Mouse (Mus musculus): ENCODE results near the gene Bag3.

Bag3 gene

DNA sequence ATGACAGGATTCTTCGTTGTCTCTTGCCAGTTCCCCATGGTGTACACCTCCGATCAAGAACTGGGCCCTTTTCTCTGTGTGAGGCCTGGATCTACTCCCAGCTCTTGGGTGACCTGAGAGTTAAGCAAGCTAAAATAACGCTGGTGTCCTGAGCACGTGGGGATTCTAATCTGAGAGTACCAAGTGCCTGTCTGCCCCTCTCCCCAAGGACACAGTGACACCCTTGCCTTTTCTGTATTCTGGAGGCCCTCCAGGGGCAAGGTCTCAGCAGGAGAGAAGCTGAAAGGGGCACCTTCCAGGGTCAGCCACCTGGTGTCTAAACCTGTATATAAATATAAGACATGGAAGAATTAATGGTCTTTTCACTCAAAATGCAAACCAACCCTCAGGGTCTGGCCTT is 14.3 kb downstream of the Bag3 start:
- 72% methylated on average over 4 of the region's 4 CpGs for WGBS

- 66% methylated on average over 4 of the region's 4 CpGs for WGBS
Observed at GRCm38 (mm10) chr7:128538196-128538595, 14.8 kb downstream of the Bag3 start.

- WGBS, result 75% methylated on average over 5 of the region's 5 CpGs
Observed at GRCm38 (mm10) chr7:128538769-128539168, 15.4 kb downstream of the Bag3 start.

DNA sequence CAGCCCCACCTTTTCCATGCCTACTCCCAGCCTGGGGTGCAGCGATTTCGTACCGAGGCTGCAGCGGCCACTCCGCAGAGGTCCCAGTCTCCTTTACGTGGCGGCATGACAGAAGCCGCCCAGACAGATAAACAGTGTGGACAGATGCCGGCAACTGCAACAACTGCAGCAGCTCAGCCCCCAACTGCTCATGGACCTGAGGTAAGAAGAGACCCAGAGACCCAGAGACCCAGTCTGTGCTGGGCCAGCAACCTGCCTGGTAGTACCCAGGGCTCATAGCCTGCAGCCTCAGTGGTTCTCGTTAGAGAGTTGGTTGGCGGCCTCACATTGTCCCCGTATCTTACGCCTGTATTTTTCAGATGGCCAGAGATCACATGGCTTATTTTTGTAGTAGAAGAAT is 16.7 kb downstream of the Bag3 start:
- WGBS, result 97% methylated on average over 13 of the region's 13 CpGs

GRCm38 (mm10) chr7:128540734-128541133 is 17.3 kb downstream of the Bag3 start:
- 81% methylated on average over 16 of the region's 16 CpGs for WGBS

- WGBS, result 50% methylated on average over 9 of the region's 9 CpGs
Observed at GRCm38 (mm10) chr7:128541186-128541585, 17.8 kb downstream of the Bag3 start.

- 92% methylated on average over 17 of the region's 17 CpGs for WGBS
Observed at GRCm38 (mm10) chr7:128541771-128542170, 18.4 kb downstream of the Bag3 start.

DNA sequence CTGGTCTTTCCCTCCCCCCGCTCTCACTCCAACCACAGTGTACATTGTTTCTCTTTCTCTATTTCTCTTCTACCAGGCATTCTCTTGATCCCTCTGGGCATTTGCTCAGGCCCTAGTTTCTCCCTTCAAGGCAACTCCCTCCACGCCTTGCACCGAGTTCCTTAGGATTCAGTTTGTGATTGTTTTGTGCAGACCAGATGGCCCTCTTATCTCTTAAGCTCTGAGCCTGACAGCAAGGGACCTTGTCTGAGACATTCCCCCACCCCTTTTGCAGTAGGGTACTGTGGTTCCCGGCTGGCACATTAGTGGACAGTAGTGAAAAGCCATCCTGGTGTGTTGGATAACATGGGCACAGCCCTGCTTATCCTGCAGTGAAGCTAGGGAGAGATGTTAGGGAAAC is 19.1 kb downstream of the Bag3 start:
- WGBS, result 89% methylated on average over 4 of the region's 4 CpGs

DNA sequence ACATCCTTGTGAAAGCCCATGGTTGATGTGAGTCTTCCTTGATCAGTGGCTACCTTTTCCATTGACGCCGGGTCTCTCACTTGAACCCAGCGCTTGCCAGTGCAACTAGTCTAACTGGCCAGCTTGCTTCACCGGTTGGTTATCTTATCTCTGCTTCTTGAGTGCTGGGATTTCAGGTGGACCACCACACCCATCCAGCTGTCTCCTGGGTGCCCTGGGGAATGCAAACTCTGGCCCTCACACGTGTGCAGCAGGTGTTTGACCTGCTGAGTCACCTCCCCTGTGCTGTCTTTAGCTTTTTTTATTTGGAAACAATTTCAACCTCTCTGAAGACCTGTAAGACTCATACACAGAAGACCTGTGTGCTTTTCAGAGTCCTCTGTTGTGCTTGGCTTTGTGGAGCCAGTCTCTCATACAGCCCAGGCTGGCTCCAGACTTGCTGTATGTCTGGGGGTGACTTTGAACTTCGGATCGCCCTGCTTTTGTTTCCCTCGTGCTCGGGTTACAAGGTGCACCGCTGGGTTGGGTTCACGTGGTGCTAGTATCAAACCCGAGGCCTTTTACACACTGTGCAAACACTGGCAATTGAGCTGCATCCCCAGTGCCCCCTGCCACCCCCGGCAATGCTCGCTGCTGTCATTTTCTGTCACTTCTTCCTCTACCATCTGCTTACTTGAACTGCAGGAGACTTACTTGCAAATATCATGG is 19.9 kb downstream of the Bag3 start:
- WGBS, result 90% methylated on average over 14 of the region's 14 CpGs

- 88% methylated on average over 3 of the region's 3 CpGs for WGBS
Observed at GRCm38 (mm10) chr7:128543961-128544360, 20.5 kb downstream of the Bag3 start.

DNA sequence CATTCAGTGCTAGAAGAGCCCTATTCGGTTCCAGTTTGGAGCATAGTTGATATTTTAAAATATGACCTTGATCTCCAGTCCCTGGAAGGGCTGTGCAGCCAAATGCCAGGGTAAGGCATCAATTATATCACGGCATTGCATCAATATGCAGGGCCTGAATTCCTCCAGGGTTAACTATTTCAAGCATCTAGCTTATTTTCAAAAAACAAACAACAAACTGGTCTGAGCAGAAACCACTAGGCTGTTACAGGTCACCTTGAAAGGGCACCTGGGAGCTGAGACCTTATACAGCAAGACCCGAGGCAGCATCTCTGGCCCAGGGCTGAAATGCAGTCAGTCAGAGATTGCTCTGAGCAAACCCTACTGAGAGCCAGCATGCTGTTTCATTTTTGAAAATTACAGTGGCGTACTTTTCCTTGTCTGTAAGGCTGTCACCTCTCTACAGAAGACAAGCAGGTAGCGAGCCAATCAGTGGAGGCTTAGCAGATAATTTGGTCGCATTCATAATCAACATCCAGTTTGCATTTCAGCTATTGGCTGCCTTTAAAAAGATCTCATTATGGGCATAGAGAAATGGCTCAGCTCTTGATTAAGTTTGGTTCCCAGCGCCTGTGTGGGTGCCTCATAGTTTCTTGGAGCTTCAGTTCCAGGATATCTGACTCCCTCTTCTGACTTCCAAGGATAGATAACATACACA is 21.3 kb downstream of the Bag3 start:
- 87% methylated on average over 7 of the region's 7 CpGs for WGBS

GRCm38 (mm10) chr7:128546031-128546430 is 22.6 kb downstream of the Bag3 start:
- over 99% methylated on average over 8 of the region's 8 CpGs for WGBS

- 55% methylated on average over 4 of the region's 4 CpGs for WGBS
Observed at GRCm38 (mm10) chr7:128549137-128549536, 25.7 kb downstream of the Bag3 start.

- WGBS, result 7% methylated on average over 1 of the region's 1 CpGs
Observed at GRCm38 (mm10) chr7:128550328-128551086, 27.1 kb downstream of the Bag3 start.

- WGBS, result 28% methylated on average over 3 of the region's 3 CpGs
Observed at GRCm38 (mm10) chr7:128551087-128551457, 27.7 kb downstream of the Bag3 start.

DNA sequence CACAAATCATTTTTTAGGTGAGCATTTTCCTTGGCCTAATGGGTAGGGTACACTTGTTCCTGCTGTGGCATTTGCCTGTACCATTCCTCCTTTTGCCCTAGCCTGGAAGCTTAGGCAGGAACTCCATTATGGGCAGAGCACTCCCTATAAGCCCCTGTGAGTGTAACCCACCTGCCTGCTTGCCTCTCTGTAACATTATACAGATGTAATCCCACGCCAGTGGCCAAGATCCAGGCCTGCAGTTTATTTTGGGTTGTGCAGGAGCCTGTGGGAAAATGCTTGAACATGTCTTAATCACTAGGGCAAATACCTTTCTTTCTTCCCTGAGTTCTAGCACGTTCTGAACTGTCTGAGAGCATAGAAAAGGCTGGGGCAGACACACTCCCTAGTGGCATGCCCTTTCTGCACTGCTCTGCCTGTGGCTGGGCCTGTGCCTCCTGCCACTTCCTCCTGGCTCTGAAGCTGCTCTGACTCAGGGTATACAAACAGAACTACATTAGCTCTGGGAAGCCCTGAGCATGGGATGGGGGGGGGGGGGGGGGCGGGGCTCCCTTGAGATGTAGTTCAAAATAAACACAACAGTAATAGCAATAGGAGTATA is 29.8 kb downstream of the Bag3 start:
- 42% methylated on average over 3 of the region's 3 CpGs for WGBS

DNA sequence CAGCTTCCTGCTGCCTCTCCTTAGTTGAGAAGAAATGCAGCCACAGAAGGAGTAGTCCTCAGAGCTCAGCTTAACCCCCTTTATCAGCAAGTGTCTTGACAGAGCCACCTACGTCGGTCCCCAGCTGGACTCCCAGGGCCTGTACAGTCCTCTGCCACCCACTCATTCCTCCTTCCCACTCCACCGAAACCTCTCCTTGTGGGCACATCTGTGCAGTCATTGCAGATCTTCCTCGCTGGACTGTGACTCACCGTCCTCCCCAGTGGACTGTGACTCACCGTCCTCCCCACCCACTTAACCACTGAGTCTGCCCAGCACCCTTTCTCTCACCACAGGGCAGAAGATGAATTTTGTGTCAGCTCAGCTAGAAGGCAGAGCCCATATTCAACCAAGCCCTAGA is 31.1 kb downstream of the Bag3 start:
- WGBS, result 58% methylated on average over 6 of the region's 6 CpGs

- 87% methylated on average over 5 of the region's 5 CpGs for WGBS
Observed at GRCm38 (mm10) chr7:128555141-128555750, 31.8 kb downstream of the Bag3 start.

DNA sequence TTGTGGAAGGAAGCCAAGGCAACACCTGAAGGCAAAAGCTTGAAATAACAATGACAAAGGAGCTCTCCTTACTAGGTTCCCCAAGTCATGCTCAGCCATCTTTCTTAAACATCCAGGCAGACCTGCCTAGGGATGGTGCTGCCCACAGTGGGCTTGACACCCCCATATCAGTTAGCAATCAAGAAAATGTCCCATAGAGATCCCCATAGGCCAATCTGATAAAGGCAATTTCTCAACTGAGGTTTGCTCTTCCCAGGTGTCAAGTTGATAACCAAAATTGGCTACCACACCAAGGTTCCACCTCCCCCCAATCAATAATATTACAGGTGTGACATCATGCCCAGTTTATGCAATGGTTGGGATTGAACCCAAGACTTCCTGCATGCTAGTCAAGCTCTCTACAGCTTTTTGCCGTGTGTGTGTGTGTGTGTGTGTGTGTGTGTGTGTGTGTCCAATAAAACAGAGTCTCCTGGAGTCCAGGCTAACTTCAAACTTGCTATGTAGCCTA is 33.6 kb downstream of the Bag3 start:
- 80% methylated on average over 1 of the region's 1 CpGs for WGBS

DNA sequence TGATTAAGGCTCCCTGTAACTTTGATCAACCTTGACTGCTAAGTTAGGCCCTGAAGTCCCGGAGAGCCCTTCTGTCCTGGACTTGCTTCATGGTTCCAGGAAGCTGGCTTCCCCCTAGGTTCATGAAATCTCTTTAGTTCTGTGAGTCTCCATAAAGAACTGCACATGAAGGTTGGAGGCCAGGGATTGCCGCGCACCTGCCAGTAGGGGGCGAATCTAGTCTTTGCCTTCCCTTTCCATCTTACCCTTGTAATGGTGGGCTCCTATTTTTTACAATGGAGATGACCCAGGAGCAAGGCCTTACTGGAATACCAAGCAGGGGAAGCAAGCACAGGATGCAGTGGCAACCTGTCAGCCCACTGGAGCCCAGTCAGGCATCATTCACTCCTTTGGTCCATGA is 40.0 kb downstream of the Bag3 start:
- 45% methylated on average over 4 of the region's 4 CpGs for WGBS

DNA sequence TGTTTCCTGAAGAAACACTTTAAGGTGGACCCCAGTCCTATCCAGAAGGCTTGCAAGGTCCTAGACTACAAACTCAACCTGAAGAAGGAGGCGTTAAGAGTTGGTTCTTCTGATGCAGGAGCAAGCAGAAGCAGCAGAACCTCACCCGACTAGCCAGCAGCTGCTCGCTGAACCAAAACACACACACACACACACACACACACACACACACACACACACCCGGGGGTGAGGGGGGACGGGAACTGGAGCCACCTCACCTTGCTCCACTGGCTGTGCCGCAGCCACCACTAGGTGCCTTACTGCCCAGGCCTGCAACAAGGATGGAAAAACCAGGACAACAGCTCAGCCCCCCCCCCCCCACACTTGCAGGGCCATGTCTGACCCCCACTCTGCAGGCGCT is 42.9 kb downstream of the Bag3 start:
- 81% methylated on average over 7 of the region's 7 CpGs for WGBS

All from cerebral cortex, adult 2 months (tissue).